Mouse (Mus musculus): Measurements from ENCODE around the gene B4gat1. TPM values are rescaled to one million over a fixed set of nuclear protein-coding genes. Genes with fewer than 3 reads are reported as not detected.
"Not testable (repeated sequence)": the region's sequence is repeated elsewhere in the genome, so short reads cannot be mapped to it uniquely, and the experiment has no call there.

Gene B4gat1
- polyA plus RNA-seq (2016; fragmentation: Nextera tagmentation; extraction: Ambion mirVana), result 40.7 and 42.4 TPM in 2 replicates

DNA sequence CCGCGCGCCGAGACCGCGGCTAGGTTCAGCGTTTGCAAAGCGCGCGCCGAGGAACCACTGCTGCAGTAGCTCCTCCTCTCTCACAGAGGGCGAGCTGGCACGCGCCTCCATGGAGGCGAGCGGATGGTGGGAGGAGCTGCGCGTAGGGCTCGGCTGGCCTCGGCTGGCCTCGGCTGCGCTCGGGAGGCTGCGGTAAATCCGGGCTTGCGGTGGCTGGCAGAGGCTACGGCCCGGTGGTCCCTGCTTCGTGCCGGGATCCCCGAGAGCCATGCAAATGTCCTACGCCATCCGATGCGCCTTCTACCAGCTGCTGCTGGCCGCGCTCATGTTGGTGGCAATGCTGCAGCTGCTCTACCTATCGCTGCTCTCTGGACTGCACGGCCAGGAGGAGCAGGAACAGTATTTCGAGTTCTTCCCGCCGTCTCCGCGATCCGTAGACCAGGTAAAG lies at the start of gene B4gat1, which contains the start of gene AC124502.3:
Gene B4gat1 (plus strand): TSS at position 118 of the 448 bp plus-strand sequence.
Gene AC124502.3 (plus strand): TSS at position 183 of the 448 bp plus-strand sequence.
- Histone ChIP-seq H3K27ac (replicated peaks) (peak within 1 kb of the TSS; percentile 85), H3K9ac (replicated peaks) (peak within 1 kb of the TSS; percentile 88), H3K4me2 (replicated peaks) (peak within 1 kb of the TSS; percentile 100), H3K27me3 (peaks cover 7% of the 10 kb centered on the region; the same call in 1 of the 2 replicates), H3K9me3 (no peaks in the 10 kb centered on the region), H3K4me1 (peaks cover 38% of the 10 kb centered on the region), H3K36me3 (peaks cover 11% of the 10 kb centered on the region; the same call in 1 of the 2 replicates), H3K4me3 (peak within 1 kb of the TSS; percentile 85)
- peak; percentile 89 for ATAC-seq (ENCODE audit: low FRiP score, low read depth)
- whole genome bisulfite sequencing, result under 1% methylated on average over 43 of the region's 44 CpGs

DNA sequence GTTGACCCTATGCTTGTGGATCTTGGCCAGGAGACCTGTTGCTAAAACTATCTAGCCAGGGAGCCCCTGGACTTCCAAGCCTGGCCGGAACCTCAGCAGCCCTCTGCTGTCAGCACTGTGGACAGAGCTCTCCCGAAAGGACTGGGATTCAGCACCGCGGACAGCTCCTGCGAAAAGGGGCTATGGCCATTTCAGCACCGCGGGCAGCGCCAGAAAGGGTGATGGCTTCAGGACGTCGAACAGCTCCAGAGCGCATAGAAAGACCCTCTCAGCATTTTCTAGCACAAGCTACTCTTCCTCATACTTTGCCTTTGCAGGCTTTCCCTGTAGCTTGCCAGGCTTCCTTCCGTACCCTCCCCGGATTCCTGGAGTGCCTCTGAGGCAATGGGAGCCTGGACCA lies 49.6 kb upstream of the B4gat1 start:
- ATAC-seq (ENCODE audit: low FRiP score, low read depth), result no peak
- H3K27me3 ChIP-seq, result peaks cover 100% of the 10 kb centered on the region
- H3K27ac ChIP-seq (replicated peaks), result no peak overlapping the region
- no peaks in the 10 kb centered on the region for H3K36me3 ChIP-seq
- peak overlapping the region; percentile 46 for H3K4me3 ChIP-seq
- peaks cover 16% of the 10 kb centered on the region; the same call in 1 of the 2 replicates for H3K4me1 ChIP-seq
- peak overlapping the region; percentile 57 for H3K4me2 ChIP-seq (replicated peaks)
- WGBS, result 2% methylated on average over 13 of the region's 13 CpGs
- no peaks in the 10 kb centered on the region for H3K9me3 ChIP-seq
- no peak overlapping the region for H3K9ac ChIP-seq (replicated peaks)

DNA sequence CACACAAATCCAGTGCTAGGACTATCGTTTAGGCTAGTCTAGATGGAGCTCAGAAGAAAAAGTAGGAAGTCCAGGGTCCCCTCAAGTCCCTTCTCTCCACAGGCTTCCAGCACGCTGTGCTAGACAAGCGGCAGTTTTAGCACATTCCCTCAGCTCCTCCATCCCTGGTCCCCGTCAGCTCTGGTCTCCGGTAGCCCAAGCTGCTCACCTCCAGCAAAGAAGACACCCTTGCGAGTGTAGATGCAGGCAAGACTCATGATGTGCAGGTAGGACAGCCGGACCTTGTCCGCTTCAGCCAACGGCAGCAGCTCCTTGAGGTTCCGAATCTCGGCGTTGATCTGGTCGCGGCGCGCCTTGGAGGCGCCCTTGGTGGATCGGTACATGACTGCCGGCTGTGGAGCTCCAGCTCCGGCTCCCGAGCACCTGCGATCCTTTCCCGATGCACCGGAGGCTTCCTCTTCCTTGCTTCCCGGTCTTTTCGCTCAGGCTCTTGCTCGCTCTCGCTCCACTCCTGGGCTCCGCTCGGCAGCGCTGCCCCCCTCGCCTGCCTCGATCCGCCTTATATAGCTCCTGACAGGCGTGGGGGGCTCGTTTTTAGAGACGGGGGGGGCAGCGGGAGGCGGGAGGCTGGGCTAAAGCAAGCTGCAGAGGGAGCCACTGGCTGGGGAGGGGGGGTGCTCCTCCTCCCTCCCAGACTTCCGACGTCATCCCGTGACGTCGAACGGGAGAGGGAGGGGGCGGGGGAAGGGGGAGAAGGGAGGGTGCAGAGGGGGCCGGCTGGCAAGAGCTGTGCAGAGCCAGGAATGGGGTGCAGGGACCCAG lies 49.0 kb upstream of the B4gat1 start:
- H3K4me3 ChIP-seq, result peak overlapping the region; percentile 46
- H3K27ac ChIP-seq (replicated peaks), result no peak overlapping the region
- WGBS, result 15% methylated on average over 47 of the region's 47 CpGs

DNA sequence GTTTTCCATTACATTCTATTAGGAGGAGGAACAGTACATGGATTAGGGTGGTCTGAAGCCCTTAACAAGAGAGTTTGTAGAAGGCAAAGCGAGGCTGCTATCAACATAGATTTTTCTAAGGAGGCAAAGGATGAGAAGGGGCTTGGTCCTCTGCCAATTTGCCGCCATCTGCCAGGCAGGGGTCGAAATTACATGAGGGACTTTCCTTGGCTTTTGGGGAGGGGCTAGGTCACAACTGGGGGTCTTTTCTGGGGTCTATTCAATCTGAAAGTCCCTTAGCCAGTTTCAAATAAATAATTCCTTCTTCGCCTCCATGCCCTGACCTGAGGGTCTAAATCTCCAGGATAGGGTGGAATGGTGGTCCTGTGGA lies 48.4 kb upstream of the B4gat1 start, which contains the start of gene Npas4:
Gene Npas4 (minus strand): TSS at position 61 of the 370 bp plus-strand sequence.
- Histone ChIP-seq H3K4me3 (peak within 1 kb of the TSS; percentile 46), H3K27ac (replicated peaks) (no peak within 1 kb of the TSS), H3K4me2 (replicated peaks) (peak within 1 kb of the TSS; percentile 57), H3K9ac (replicated peaks) (peak within 1 kb of the TSS; percentile 51), H3K27me3 (peaks cover 98% of the 10 kb centered on the region), H3K9me3 (no peaks in the 10 kb centered on the region), H3K4me1 (peaks cover 16% of the 10 kb centered on the region; the same call in 1 of the 2 replicates), H3K36me3 (no peaks in the 10 kb centered on the region)
- 0 out of 2 replicates have a peak, but pooled peaks have one; percentile 38 for ATAC-seq (ENCODE audit: low FRiP score, low read depth)
- 16% methylated on average over 4 of the region's 4 CpGs for WGBS

More for the DNA sequence above, 49.0 kb upstream of the B4gat1 start:
- Histone ChIP-seq H3K9ac (replicated peaks) (peak overlapping the region; percentile 51), H3K9me3 (no peaks in the 10 kb centered on the region), H3K27me3 (peaks cover 98% of the 10 kb centered on the region), H3K4me1 (peaks cover 16% of the 10 kb centered on the region; the same call in 1 of the 2 replicates), H3K4me2 (replicated peaks) (peak overlapping the region; percentile 57), H3K36me3 (no peaks in the 10 kb centered on the region)
- no peak for ATAC-seq (ENCODE audit: low FRiP score, low read depth)

DNA sequence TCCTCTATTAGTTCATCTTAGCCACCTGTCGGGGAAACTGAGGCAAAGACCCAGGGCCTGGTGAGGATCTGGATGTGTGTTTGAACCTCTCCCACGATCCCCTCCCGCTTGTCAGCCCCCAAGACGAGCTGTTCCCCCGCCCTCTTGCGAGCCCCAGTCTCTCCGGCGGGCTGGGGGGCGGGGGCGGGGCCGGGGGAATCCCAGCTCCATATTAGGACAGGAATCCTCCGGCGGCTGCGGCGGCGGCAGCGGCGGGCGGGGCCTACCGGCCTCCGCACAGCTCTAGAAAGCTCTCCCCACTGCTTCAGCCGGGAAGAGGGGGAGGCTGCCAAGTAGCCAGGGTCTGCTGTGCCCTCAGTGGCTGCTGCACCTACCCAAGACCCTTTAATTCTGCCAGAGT lies 47.9 kb upstream of the B4gat1 start:
- ATAC-seq (ENCODE audit: low FRiP score, low read depth), result 0 out of 2 replicates have a peak, but pooled peaks have one; percentile 41
- Histone ChIP-seq H3K36me3 (no peaks in the 10 kb centered on the region), H3K27me3 (peaks cover 93% of the 10 kb centered on the region), H3K4me1 (peaks cover 16% of the 10 kb centered on the region; the same call in 1 of the 2 replicates), H3K4me3 (peak overlapping the region; percentile 46), H3K9me3 (no peaks in the 10 kb centered on the region), H3K9ac (replicated peaks) (no peak overlapping the region), H3K27ac (replicated peaks) (no peak overlapping the region), H3K4me2 (replicated peaks) (peak overlapping the region; percentile 57)
- under 1% methylated on average over 22 of the region's 22 CpGs for WGBS

DNA sequence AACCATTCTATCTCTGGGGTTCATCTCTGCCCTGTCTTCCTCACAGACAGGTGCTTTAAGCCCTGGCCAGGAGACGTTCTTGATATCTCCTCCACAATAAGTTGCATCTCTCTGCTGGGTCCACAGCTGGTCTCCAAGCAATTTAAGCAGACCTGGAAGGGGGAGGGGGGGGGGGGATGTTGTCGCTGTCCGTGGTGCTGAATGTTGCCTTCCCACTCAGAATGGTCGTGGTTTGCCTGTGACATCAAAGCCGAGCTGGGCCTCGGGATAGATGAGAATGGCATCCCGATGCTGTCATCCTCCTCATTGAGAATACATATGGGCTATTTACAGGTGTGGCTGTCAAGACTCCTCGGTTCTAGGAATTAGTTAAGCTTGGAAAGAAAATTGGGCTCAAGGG lies 46.3 kb upstream of the B4gat1 start:
- Histone ChIP-seq H3K4me2 (replicated peaks) (no peak overlapping the region), H3K9me3 (no peaks in the 10 kb centered on the region), H3K27me3 (peaks cover 87% of the 10 kb centered on the region), H3K4me3 (no peak overlapping the region), H3K36me3 (no peaks in the 10 kb centered on the region), H3K27ac (replicated peaks) (no peak overlapping the region), H3K4me1 (peaks cover 16% of the 10 kb centered on the region; the same call in 1 of the 2 replicates), H3K9ac (replicated peaks) (no peak overlapping the region)
- 16% methylated on average over 8 of the region's 8 CpGs for WGBS
- no peak for ATAC-seq (ENCODE audit: low FRiP score, low read depth)

DNA sequence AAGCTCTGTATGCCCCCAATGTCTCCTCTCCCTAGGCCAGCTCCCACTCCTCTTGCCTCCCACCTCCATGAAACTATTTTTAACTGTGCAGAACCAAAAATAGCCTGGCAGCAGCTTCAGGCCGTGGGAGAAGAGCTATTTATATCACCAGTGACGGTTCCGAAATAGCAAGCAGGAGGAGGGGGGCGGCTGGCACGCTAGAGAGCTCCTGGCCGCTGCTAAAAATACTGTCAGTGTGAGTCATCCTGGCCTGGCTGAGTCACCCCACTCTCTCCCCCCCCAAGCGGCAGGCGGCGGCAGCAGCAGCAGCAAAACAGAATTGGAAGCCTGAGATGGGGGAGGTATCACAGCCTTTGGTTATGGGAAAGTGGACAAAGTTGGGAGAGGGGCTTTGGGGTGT lies 45.7 kb upstream of the B4gat1 start:
- ATAC-seq (ENCODE audit: low FRiP score, low read depth), result no peak
- Histone ChIP-seq H3K27ac (replicated peaks) (no peak overlapping the region), H3K4me3 (no peak overlapping the region), H3K4me1 (peaks cover 21% of the 10 kb centered on the region), H3K9ac (replicated peaks) (no peak overlapping the region), H3K27me3 (peaks cover 87% of the 10 kb centered on the region), H3K4me2 (replicated peaks) (no peak overlapping the region), H3K36me3 (no peaks in the 10 kb centered on the region), H3K9me3 (no peaks in the 10 kb centered on the region)
- WGBS, result 9% methylated on average over 9 of the region's 9 CpGs

DNA sequence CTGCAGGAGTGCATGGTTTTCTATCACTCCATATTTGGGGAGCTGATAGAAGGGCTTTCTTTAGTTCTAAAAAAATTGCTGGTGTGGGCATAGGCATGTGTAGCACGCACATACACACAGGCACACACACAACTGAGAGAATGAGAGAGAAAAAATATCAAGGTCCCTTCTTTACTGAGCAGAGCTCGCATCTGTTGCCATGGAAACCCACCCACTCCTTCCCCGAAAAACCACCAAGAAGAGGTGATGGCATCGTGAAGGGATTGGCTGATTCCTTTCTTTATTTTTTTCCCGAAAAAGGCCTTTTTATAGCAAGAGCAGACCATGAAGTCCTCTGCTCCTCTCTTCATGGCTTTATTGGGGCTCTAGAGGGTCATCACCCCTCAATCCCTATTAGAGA lies 44.6 kb upstream of the B4gat1 start:
- no peak overlapping the region for H3K9ac ChIP-seq (replicated peaks)
- ATAC-seq (ENCODE audit: low FRiP score, low read depth), result no peak
- H3K4me3 ChIP-seq, result no peak overlapping the region
- 54% methylated on average over 5 of the region's 5 CpGs for WGBS
- no peak overlapping the region for H3K27ac ChIP-seq (replicated peaks)
- no peak overlapping the region for H3K4me2 ChIP-seq (replicated peaks)
- H3K36me3 ChIP-seq, result no peaks in the 10 kb centered on the region
- peaks cover 21% of the 10 kb centered on the region for H3K4me1 ChIP-seq
- peaks cover 77% of the 10 kb centered on the region for H3K27me3 ChIP-seq
- no peaks in the 10 kb centered on the region for H3K9me3 ChIP-seq

DNA sequence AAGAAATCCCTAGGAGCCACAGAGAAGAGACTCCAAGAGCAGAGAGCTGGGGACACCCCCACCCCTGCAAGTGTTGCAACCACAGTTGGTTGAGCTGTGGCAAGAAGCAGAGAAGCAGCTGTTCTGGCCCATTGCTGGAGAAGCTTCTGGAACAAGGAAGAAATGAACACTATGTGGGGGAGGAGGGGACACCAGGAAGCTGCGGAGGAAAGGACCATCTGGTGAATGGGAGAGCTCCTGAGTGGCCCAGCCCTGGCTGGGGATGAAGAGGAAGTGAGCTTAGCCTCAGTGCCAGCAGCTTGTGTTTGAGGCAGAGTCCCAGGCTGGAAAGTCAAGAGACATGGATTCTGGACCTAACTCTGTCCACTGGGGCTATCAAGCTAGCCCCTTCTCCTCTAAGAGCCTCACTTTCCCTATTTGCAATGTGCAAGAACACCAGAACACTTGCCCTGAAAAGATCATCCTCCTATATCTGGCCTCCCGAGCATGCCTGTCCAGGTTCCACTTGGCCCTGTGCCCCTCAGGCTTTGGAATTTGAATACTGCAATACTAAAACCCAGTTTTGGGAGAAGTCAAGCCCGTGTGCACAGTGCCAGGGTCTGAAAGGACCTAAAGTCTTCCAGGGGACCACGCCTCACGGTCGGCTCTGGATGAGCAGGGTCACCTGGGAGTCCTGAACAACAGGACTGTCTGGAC lies 39.0 kb upstream of the B4gat1 start:
- WGBS, result 79% methylated on average over 6 of the region's 6 CpGs
- Histone ChIP-seq H3K27me3 (peaks cover 46% of the 10 kb centered on the region), H3K4me3 (no peak overlapping the region), H3K4me1 (peaks cover 15% of the 10 kb centered on the region), H3K9me3 (no peaks in the 10 kb centered on the region), H3K36me3 (no peaks in the 10 kb centered on the region), H3K4me2 (replicated peaks) (no peak overlapping the region), H3K27ac (replicated peaks) (no peak overlapping the region), H3K9ac (replicated peaks) (no peak overlapping the region)
- ATAC-seq (ENCODE audit: low FRiP score, low read depth), result no peak

DNA sequence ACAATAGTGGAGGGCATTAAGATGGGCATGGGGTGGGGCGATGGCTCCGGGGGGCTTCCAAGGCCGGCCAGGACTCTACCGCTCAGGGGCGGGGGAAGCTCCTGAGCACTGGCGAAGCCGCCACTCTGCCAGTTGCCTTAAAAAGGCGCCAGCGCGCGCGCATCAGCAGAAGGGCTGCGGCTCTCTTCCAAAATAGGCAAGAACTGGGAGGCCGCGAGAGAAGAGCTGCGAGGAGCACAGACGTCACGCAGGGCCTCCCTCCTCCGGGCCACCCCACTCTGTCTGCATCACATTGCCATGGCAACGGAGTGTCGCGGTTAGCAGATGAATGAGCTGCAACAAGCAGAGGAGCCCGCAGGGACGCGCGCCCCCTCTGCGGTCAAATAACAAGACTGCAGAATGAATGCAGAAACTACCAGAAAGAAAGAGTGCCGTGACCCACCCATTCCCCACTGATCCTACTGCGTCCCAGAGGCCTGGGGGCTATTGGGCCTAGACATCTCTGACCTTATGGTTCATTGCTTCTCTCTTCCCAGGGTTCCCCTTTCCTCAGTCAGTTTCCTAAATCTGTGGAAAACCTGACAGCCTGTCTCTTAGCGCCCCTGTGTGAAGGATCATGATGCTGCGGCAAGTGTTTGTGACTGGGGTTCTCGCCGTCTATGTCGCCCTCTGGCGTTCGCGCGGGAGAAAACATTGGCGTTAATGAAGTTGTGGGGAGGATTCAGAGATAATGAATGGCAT lies 36.8 kb upstream of the B4gat1 start:
- H3K27ac ChIP-seq (replicated peaks), result peak overlapping the region; percentile 85
- peaks cover 38% of the 10 kb centered on the region for H3K27me3 ChIP-seq
- under 1% methylated on average over 39 of the region's 39 CpGs for WGBS
- H3K4me1 ChIP-seq, result peaks cover 15% of the 10 kb centered on the region
- H3K4me3 ChIP-seq, result peak overlapping the region; percentile 38
- H3K36me3 ChIP-seq, result no peaks in the 10 kb centered on the region
- H3K9me3 ChIP-seq, result peaks cover 8% of the 10 kb centered on the region; the same call in 1 of the 2 replicates
- peak overlapping the region; percentile 70 for H3K4me2 ChIP-seq (replicated peaks)
- H3K9ac ChIP-seq (replicated peaks), result peak overlapping the region; percentile 49
- peak; percentile 98 for ATAC-seq (ENCODE audit: low FRiP score, low read depth)

DNA sequence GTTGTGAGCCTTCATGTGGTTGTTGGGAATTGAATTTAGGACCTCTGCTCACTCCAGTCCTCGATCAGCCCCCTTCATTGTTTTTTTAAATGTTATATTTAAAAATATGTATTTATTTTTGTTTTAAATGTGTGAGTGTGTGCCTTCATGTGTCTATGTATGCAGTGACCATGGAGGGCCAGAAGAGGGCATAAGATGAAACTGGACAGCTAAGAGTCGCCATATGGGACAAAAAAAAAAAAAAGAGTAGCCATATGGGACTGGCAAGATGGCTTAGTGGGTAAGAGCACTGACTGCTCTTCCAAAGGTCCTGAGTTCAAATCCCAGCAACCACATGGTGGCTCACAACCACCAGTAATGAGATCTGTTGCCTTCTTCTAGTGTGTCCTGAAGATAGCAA lies 35.0 kb upstream of the B4gat1 start:
- H3K36me3 ChIP-seq; H3K9me3 ChIP-seq; H3K4me3 ChIP-seq; H3K9ac ChIP-seq (replicated peaks); ATAC-seq (ENCODE audit: low FRiP score, low read depth); H3K27ac ChIP-seq (replicated peaks); H3K4me2 ChIP-seq (replicated peaks): not testable (repeated sequence)
- H3K4me1 ChIP-seq, result peaks cover 11% of the 10 kb centered on the region
- peaks cover 27% of the 10 kb centered on the region for H3K27me3 ChIP-seq
- WGBS, result 61% methylated on average over 2 of the region's 2 CpGs
